Mouse (Mus musculus) heart, embryonic 13.5 days (tissue): ENCODE measurements at regions not wholly inside any gene's neighbourhood (a gene's known extent, or its start where the extent isn't known, plus 50 kb on each side); places are given as distances from the start of the nearest gene placed in this dataset.
A peak's percentile ranks its signal among the peaks of the same experiment; 100 is the strongest.

Experiments used
- ATAC-seq: fragments of 200-750 bp; cut with Nextera tagmentation; 2 replicates; pipeline ENCODE4 v1.8.0; 2017; ENCODE audit warnings: moderate TSS enrichment; ENCODE audit not compliant: insufficient number of reproducible peaks, low FRiP score, low TSS enrichment; ENCODE audit errors: extremely low read depth
- H3K27ac ChIP-seq: fragments of 300-500 bp; sonication (generic); replicated peaks from 2 replicates; pipeline ENCODE4 v1.5.1; 2015; ENCODE audit warnings: moderate library complexity, mild to moderate bottlenecking, inconsistent platforms
- H3K27me3 ChIP-seq: fragments of 300-500 bp; sonication (generic); replicated peaks from 2 replicates; pipeline ENCODE4 v1.6.1; 2015; ENCODE audit warnings: mild to moderate bottlenecking, inconsistent platforms
- H3K36me3 ChIP-seq: fragments of 300-500 bp; sonication (generic); 2 replicates; pipeline ENCODE4 v1.6.1; 2015; ENCODE audit warnings: mild to moderate bottlenecking, inconsistent platforms
- H3K4me1 ChIP-seq: fragments of 300-500 bp; sonication (generic); 2 replicates; pipeline ENCODE4 v1.6.1; 2015; ENCODE audit warnings: inconsistent platforms
- H3K4me2 ChIP-seq: fragments of 300-500 bp; sonication (generic); 2 replicates; pipeline ENCODE4 v1.6.1; 2015; ENCODE audit warnings: inconsistent platforms, mild to moderate bottlenecking, moderate library complexity
- H3K4me3 ChIP-seq: fragments of 300-500 bp; sonication (generic); 2 replicates; pipeline ENCODE4 v1.5.1; 2015; ENCODE audit warnings: moderate library complexity, mild to moderate bottlenecking, inconsistent platforms
- H3K9ac ChIP-seq: fragments of 300-500 bp; sonication (generic); 2 replicates; pipeline ENCODE4 v1.6.1; 2015; ENCODE audit warnings: inconsistent platforms, mild to moderate bottlenecking, moderate library complexity
- H3K9me3 ChIP-seq: fragments of 300-500 bp; sonication (generic); 2 replicates; pipeline ENCODE4 v1.6.1; 2016; ENCODE audit warnings: inconsistent platforms
- WGBS: fragments of 180-500 bp; shearing (Covaris S2); methylation state at CpG from one replicate; pipeline ENCODE4 v1.1.7; 2015; ENCODE audit warnings: mixed read lengths; 5-methylcytosine and 5-hydroxymethylcytosine counted together

DNA sequence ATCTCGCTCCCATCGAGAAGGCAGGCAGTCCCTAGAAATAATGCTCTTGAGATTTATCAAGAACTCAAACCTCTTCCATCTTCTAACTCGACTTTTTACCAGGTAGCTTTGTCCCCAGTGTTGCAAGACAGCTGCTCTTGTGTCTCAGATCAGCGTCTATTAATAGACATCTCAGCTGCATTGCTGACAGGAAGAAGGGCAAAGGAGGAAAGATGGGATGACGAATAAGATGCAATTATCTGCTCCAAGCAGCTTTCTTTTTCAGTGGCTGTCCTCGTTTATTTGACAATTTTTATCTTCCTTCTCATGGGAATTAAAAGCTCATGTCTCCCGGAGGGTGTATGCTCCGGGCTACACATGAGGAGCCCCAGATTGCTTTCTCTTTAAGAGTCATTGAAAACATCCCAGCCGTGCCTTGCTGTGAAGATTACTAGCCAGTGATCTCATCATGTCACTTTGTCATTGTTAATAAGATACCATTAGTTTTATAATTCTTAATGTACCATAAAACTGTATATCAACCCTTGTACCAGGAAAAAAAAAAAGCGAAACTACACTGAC lies 299.9 kb upstream of the Eci2 start:
- WGBS: 26% methylated on average over 10 of the region's 10 CpGs
- ATAC-seq: no peak
- H3K4me3 ChIP-seq: peak overlapping the region; percentile 38

DNA sequence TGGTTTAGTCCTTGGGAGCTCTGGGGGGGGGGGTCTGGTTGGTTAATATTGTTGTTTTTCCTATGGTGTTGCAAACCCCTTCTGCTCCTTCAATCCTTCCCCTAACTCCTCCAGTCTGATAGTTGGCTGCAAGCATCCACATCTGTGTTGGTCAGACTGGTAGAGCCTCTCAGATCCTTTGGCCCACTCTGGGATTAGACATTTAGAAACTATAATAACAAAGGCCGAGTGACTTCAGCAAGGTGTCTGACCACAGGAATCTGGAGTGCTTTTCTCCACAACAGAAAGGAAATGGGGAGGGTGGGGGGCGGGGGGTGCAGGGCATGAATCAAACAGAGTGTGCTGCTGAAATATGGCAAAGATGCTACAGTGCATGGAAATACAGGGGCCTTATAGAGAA lies 301.4 kb upstream of the Eci2 start:
- Histone ChIP-seq H3K9me3 (no peaks in the 10 kb centered on the region), H3K27me3 (no peaks in the 10 kb centered on the region), H3K27ac (no peak overlapping the region), H3K36me3 (no peaks in the 10 kb centered on the region), H3K9ac (no peak overlapping the region), H3K4me2 (no peak overlapping the region), H3K4me1 (peaks cover 7% of the 10 kb centered on the region), H3K4me3 (no peak overlapping the region)
- no peak for ATAC-seq
- whole genome bisulfite sequencing: 76% methylated on average over 2 of the region's 2 CpGs

More for the DNA sequence above, 299.9 kb upstream of the Eci2 start:
- H3K9ac ChIP-seq: peak overlapping the region; percentile 37; the same call in 1 of the 2 replicates
- no peaks in the 10 kb centered on the region for H3K9me3 ChIP-seq
- no peaks in the 10 kb centered on the region for H3K27me3 ChIP-seq
- no peak overlapping the region for H3K27ac ChIP-seq
- H3K4me1 ChIP-seq: peaks cover 7% of the 10 kb centered on the region
- H3K4me2 ChIP-seq: peak overlapping the region; percentile 63
- no peaks in the 10 kb centered on the region for H3K36me3 ChIP-seq

DNA sequence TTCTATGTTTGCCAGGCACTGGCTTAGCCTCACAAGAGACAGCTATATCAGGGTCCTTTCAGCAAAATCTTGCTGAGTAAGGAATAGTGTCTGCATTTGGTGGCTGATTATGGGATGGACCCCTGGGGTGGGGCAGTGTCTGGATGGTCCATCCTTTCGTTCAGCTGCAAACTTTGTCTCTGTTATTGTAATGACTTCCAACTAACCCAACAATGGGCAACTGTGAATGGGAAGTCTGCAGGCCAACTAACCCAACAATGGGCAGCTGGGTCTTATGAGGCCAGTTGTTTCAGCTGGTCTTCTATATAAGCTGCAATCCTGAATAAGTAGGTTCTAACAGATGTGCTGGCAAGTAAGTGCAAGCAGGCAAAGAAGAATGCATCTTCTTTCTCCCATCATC lies 304.0 kb upstream of the Eci2 start:
- Histone ChIP-seq H3K9me3 (no peaks in the 10 kb centered on the region), H3K27ac (no peak overlapping the region), H3K4me1 (peaks cover 7% of the 10 kb centered on the region), H3K36me3 (no peaks in the 10 kb centered on the region), H3K4me2 (no peak overlapping the region), H3K4me3 (no peak overlapping the region), H3K27me3 (no peaks in the 10 kb centered on the region), H3K9ac (no peak overlapping the region)
- WGBS: 51% methylated on average over 1 of the region's 1 CpGs
- no peak for ATAC-seq

DNA sequence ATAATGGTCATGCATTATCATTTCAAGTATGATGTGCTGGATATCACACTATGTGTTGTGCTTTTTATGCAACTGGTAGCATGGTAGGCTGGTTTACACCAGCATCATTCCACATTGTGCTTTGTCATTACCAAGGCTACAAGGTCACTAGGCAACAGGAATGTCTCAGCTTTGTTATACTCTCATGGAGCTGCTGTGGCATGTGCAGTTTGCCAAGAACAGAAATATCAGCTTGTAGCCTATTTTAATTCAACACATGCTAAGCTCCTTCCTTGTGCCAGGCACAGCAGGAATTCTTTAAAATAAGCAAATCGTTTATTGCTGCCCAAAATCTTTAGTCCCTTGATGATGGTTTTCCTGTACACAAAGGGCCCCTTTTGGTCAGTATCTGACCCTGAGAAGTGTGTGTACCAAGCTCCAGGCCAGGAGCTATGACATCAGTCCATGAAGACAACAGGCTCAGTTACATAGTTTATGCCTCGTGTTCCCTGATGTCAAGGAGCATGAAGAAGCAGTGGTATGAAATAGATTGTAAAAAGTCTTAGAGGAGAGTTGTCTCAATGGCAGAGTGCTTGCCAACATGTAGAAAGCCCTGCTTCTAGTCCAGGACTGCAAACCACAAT lies 314.0 kb upstream of the Cdyl start:
- Histone ChIP-seq H3K9me3 (no peaks in the 10 kb centered on the region), H3K27ac (no peak overlapping the region), H3K4me3 (no peak overlapping the region), H3K36me3 (no peaks in the 10 kb centered on the region), H3K4me2 (no peak overlapping the region), H3K4me1 (no peaks in the 10 kb centered on the region), H3K27me3 (no peaks in the 10 kb centered on the region), H3K9ac (no peak overlapping the region)
- ATAC-seq: no peak
- 64% methylated on average over 2 of the region's 2 CpGs for WGBS

DNA sequence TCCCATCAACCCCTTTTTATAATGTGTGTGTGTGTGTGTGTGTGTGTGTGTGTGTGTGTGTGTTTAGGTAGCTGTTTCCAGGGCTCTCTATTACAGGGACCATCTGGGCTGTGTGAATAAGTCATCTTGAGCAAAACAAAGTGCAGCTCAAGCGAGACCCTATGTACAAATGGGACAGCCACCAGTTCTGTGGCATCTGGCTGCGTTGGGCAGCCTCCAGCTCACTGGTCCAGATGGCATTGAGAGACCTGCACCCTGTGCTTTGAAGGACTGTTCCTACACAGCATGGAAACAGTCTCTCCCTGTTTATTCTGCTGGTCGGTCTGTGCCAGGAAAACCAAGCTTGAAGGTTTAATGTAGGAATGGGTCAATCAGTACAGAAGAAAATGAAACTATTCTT lies 311.4 kb upstream of the Cdyl start:
- Histone ChIP-seq H3K9me3 (no peaks in the 10 kb centered on the region), H3K9ac (no peak overlapping the region), H3K27me3 (no peaks in the 10 kb centered on the region), H3K36me3 (no peaks in the 10 kb centered on the region), H3K4me1 (no peaks in the 10 kb centered on the region), H3K4me3 (no peak overlapping the region), H3K27ac (no peak overlapping the region), H3K4me2 (no peak overlapping the region)
- ATAC-seq: no peak
- 81% methylated on average over 3 of the region's 3 CpGs for WGBS

DNA sequence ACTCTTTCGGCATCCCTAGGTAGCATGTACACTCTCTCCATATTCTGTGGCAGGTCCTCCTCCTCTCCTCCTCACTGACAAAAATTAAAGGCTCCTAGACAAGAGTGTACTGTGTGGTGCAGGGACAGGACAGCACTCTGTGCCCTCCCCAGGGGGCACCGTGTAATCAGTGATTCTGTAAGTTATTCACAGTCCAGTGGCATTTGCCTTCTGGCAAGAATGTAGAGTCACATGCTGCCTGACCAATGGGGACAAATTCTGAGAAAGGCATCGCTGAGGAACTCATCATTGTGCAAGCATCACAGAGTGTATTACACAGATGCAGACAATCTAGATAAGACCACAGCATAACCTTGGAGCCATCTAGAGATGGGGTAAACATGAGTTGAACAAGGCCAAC lies 300.3 kb upstream of the Cdyl start:
- no peak for ATAC-seq
- WGBS: 66% methylated on average over 3 of the region's 3 CpGs

DNA sequence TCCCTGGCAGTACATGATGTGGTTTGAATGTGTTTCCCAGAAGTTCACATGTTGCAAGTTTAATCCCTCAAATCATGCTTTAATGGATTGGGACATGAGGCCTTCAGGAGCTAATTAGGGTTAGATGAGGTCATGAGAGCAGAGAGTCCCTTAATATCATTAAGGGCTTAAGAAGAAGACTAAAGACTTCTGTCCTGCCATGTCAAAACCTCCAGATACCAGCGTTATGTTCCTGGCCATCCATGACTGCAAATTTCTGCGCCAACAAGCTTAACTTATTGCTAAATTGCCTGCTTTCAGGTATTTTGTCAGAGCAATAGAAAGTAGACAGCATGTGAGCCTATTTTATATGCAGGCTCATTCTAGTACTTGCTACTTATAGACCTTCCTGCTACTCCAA lies 282.1 kb upstream of the Cdyl start:
- no peak overlapping the region for H3K27ac ChIP-seq
- H3K36me3 ChIP-seq: no peaks in the 10 kb centered on the region
- no peak overlapping the region for H3K9ac ChIP-seq
- no peak for ATAC-seq
- no peak overlapping the region for H3K4me3 ChIP-seq
- no peaks in the 10 kb centered on the region for H3K27me3 ChIP-seq
- peaks cover 3% of the 10 kb centered on the region; the same call in 1 of the 2 replicates for H3K9me3 ChIP-seq
- WGBS: 79% methylated on average over 2 of the region's 2 CpGs
- no peak overlapping the region for H3K4me2 ChIP-seq
- peaks cover under 1% of the 10 kb centered on the region; the same call in 1 of the 2 replicates for H3K4me1 ChIP-seq

More for the DNA sequence above, 300.3 kb upstream of the Cdyl start:
- Histone ChIP-seq H3K9ac (no peak overlapping the region), H3K27me3 (no peaks in the 10 kb centered on the region), H3K9me3 (no peaks in the 10 kb centered on the region), H3K36me3 (no peaks in the 10 kb centered on the region), H3K4me1 (no peaks in the 10 kb centered on the region), H3K4me3 (no peak overlapping the region), H3K4me2 (no peak overlapping the region), H3K27ac (no peak overlapping the region)

DNA sequence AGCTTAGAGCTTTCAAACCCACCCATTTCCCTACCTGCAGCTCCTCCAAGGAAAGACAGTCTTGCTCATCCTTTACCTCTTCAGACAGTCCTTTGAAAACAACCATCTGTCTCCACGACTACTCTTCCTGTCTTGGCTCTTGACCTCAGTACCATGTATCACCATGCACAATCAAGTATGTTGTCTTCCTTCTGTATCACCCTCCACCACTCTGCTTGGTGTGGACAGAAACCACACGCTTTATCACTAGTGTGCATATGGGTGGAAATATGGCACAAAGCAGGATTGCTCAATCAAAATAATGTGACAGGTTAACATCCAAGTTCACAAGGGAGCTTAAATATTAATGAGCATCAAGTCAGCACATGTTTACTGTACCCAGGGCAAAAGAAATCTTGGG lies 280.1 kb upstream of the Cdyl start:
- H3K9ac ChIP-seq: no peak overlapping the region
- H3K36me3 ChIP-seq: no peaks in the 10 kb centered on the region
- WGBS: 79% methylated on average over 2 of the region's 2 CpGs
- no peak overlapping the region for H3K27ac ChIP-seq
- H3K4me2 ChIP-seq: no peak overlapping the region
- H3K27me3 ChIP-seq: no peaks in the 10 kb centered on the region
- H3K4me3 ChIP-seq: no peak overlapping the region
- ATAC-seq: no peak
- no peaks in the 10 kb centered on the region for H3K9me3 ChIP-seq
- peaks cover 19% of the 10 kb centered on the region for H3K4me1 ChIP-seq

DNA sequence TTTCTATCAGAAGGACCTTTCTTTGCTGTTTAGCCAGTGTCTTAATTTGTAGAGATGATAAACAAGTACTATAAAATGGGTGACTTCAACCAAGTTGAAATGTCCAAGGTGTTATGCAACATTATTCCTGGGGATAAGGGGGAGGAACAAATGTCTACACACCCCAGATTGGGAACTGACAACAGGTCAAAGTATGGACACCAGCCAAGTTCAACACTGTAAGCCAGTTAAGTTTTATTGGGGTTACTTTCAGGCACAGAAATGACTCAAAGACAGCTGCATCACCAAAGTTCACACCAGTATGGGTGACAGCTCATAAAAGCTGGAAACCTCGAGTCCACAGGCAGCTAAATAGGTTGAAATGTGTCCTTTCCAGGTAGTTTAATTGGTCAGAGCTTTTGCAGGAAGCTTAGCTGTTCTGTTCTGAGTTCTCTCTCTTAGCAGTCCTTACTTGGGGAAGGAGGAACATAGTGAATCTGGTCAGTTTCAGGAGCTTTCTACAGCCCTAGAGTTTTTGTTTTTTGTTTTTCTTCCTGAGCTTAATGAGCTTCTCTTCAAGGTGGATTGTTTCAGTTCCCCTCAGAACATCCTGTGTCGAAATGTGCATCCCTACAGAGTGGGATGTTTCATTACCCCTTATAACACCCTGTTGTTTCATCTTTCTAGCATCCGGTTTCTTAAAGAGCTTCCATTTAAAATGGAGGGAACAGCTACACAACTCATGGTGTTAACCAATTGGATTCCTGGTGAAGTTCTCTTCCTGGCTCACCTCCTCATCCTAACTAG lies 279.2 kb upstream of the Cdyl start:
- peaks cover 21% of the 10 kb centered on the region for H3K4me1 ChIP-seq
- no peak overlapping the region for H3K4me2 ChIP-seq
- H3K4me3 ChIP-seq: no peak overlapping the region
- no peaks in the 10 kb centered on the region for H3K27me3 ChIP-seq
- WGBS: 55% methylated on average over 3 of the region's 3 CpGs
- H3K9ac ChIP-seq: no peak overlapping the region
- no peaks in the 10 kb centered on the region for H3K9me3 ChIP-seq
- H3K36me3 ChIP-seq: no peaks in the 10 kb centered on the region
- no peak for ATAC-seq
- no peak overlapping the region for H3K27ac ChIP-seq

DNA sequence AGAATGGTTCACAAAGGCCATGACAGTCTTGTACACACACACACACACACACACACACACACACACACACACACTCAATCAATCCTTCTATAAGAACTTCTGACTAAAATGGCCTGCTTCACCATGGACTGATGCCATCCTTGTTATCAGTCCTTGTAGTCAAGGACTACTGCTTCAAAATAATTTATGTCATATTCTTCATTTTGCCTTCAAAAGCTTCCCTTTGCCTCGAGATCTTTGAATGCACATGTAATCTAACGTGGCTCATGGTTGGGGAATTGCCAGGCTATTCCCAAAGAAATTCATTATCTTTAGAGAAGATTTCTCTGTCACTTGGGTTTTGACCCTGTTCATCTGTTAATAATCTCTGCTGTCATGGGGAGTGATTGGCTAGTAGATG lies 278.0 kb upstream of the Cdyl start:
- Histone ChIP-seq H3K9ac (no peak overlapping the region), H3K36me3 (no peaks in the 10 kb centered on the region), H3K4me2 (no peak overlapping the region), H3K9me3 (no peaks in the 10 kb centered on the region), H3K27me3 (no peaks in the 10 kb centered on the region), H3K27ac (no peak overlapping the region), H3K4me1 (peaks cover 21% of the 10 kb centered on the region), H3K4me3 (no peak overlapping the region)
- no peak for ATAC-seq
- 64% methylated on average over 2 of the region's 2 CpGs for WGBS

DNA sequence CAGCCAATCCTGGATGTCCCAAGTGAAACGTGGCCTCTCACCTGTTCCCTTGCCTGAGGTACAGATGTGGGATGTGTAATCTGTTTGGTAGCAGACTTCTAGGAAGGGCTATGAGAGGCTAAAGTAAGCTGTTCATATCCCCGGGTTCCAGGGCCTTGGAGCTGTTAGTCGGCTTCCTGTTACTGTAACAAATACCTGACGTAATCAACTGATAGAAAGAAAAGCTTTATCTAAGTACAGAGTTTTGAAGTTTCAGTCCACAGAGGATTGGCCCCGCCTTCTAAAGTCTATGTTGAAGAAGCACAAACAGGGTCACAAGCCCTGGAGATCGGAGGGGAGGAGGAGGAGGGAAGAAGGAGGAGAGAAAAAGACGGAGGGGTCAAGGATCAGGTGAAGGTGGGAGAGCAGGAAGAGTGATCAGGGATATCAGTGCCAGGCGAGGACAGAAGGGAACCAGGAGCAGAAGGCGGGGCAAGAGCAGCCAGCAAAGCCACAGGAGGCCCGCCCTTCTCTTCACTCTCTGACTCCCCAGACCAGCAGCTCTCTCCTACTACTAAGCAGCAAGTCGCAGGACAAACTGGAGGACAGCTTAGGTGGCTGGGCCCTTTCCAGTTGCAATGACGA lies 276.5 kb upstream of the Cdyl start:
- 7% methylated on average over 12 of the region's 12 CpGs for WGBS

More for the DNA sequence above, 276.5 kb upstream of the Cdyl start:
- no peaks in the 10 kb centered on the region for H3K36me3 ChIP-seq
- H3K4me1 ChIP-seq: peaks cover 21% of the 10 kb centered on the region
- peak; percentile 66; the same call in 1 of the 2 replicates for ATAC-seq
- H3K27ac ChIP-seq: peak overlapping the region; percentile 92
- H3K27me3 ChIP-seq: no peaks in the 10 kb centered on the region
- H3K4me2 ChIP-seq: peak overlapping the region; percentile 61
- peak overlapping the region; percentile 68 for H3K9ac ChIP-seq
- H3K4me3 ChIP-seq: peak overlapping the region; percentile 32
- H3K9me3 ChIP-seq: no peaks in the 10 kb centered on the region
